Mouse (Mus musculus) forebrain, embryonic 12.5 days (tissue): ENCODE measurements around the gene Arntl. TPM values are rescaled to one million over a fixed set of nuclear protein-coding genes. Genes with fewer than 3 reads are reported as not detected.

Experiments
- ATAC-seq: fragments of 200-750 bp; cut with Nextera tagmentation; 2 replicates; pipeline ENCODE4 v1.8.0; 2017; ENCODE audit warnings: moderate TSS enrichment; ENCODE audit not compliant: low FRiP score
- H3K27ac ChIP-seq: fragments of 300-500 bp; sonication (generic); 2 replicates; pipeline ENCODE4 v1.5.1; 2016; ENCODE audit warnings: mild to moderate bottlenecking
- H3K27me3 ChIP-seq: fragments of 300-500 bp; sonication (generic); 2 replicates; pipeline ENCODE4 v1.6.1; 2016; ENCODE audit warnings: mild to moderate bottlenecking
- H3K36me3 ChIP-seq: fragments of 300-500 bp; sonication (generic); replicated peaks from 2 replicates; pipeline ENCODE4 v1.6.1; 2016; ENCODE audit warnings: mild to moderate bottlenecking
- H3K4me1 ChIP-seq: fragments of 300-500 bp; sonication (generic); 2 replicates; pipeline ENCODE4 v1.6.1; 2016
- H3K4me2 ChIP-seq: fragments of 300-500 bp; sonication (generic); 2 replicates; pipeline ENCODE4 v1.6.1; 2016; ENCODE audit warnings: mild to moderate bottlenecking, moderate library complexity
- H3K4me3 ChIP-seq: fragments of 300-500 bp; sonication (generic); replicated peaks from 2 replicates; pipeline ENCODE4 v1.5.1; 2016; ENCODE audit warnings: mild to moderate bottlenecking
- H3K9ac ChIP-seq: fragments of 300-500 bp; sonication (generic); 2 replicates; pipeline ENCODE4 v1.6.1; 2016; ENCODE audit warnings: mild to moderate bottlenecking
- H3K9me3 ChIP-seq: fragments of 300-500 bp; sonication (generic); 2 replicates; pipeline ENCODE4 v1.6.1; 2016
- WGBS: fragments of 180-500 bp; shearing (Covaris S2); methylation state at CpG from one replicate; pipeline ENCODE4 v1.1.7; 2016; 5-methylcytosine and 5-hydroxymethylcytosine counted together
- polyA plus RNA-seq: library from polyadenylated mRNA; unstranded; fragments of >200 nt; fragmentation: Nextera tagmentation; extraction: Ambion mirVana; gene quantifications from 2 replicates; pipeline ENCODE4 v1.2.1, GENCODE M21; 2016

Arntl gene
- polyA plus RNA-seq, 1 experiment from 2014 or later, result 9.9 TPM

- Histone ChIP-seq H3K4me3 (no peak overlapping the region), H3K27ac (no peak overlapping the region), H3K9ac (no peak overlapping the region), H3K27me3 (no peaks in the 10 kb centered on the region), H3K9me3 (no peaks in the 10 kb centered on the region), H3K4me2 (no peak overlapping the region), H3K4me1 (no peaks in the 10 kb centered on the region), H3K36me3 (peaks cover 6% of the 10 kb centered on the region; the same call in 1 of the 2 replicates)
- no peak for ATAC-seq
- WGBS, result 81% methylated on average over 2 of the region's 2 CpGs
These were observed 72.0 kb downstream of the Arntl start for GRCm38 (mm10) chr7:113279246-113279645.

- H3K9ac ChIP-seq, result no peak overlapping the region
- no peak overlapping the region for H3K27ac ChIP-seq
- H3K27me3 ChIP-seq, result no peaks in the 10 kb centered on the region
- ATAC-seq, result no peak
- H3K4me1 ChIP-seq, result no peaks in the 10 kb centered on the region
- H3K36me3 ChIP-seq, result peaks cover 11% of the 10 kb centered on the region; the same call in 1 of the 2 replicates
- H3K4me2 ChIP-seq, result no peak overlapping the region
- H3K9me3 ChIP-seq, result no peaks in the 10 kb centered on the region
- no peak overlapping the region for H3K4me3 ChIP-seq
- WGBS, result 92% methylated on average over 2 of the region's 2 CpGs
These were observed 78.1 kb downstream of the Arntl start for GRCm38 (mm10) chr7:113285405-113285804.

GRCm38 (mm10) chr7:113289211-113289610 is 81.9 kb downstream of the Arntl start:
- no peaks in the 10 kb centered on the region for H3K27me3 ChIP-seq
- ATAC-seq, result no peak
- no peak overlapping the region for H3K9ac ChIP-seq
- H3K9me3 ChIP-seq, result no peaks in the 10 kb centered on the region
- 0 out of 2 replicates have a peak, but pooled peaks cover 5% of the 10 kb centered on the region for H3K36me3 ChIP-seq
- H3K4me3 ChIP-seq, result no peak overlapping the region
- no peak overlapping the region for H3K4me2 ChIP-seq
- H3K27ac ChIP-seq, result no peak overlapping the region
- WGBS, result 83% methylated on average over 1 of the region's 1 CpGs
- 0 out of 2 replicates have a peak, but pooled peaks cover 1% of the 10 kb centered on the region for H3K4me1 ChIP-seq

GRCm38 (mm10) chr7:113291741-113292140 is 84.5 kb downstream of the Arntl start:
- Histone ChIP-seq H3K36me3 (0 out of 2 replicates have a peak, but pooled peaks cover 5% of the 10 kb centered on the region), H3K27me3 (no peaks in the 10 kb centered on the region), H3K27ac (no peak overlapping the region), H3K4me1 (peaks cover 17% of the 10 kb centered on the region), H3K4me2 (no peak overlapping the region), H3K4me3 (no peak overlapping the region), H3K9me3 (no peaks in the 10 kb centered on the region), H3K9ac (no peak overlapping the region)
- WGBS, result 84% methylated on average over 5 of the region's 5 CpGs
- no peak for ATAC-seq

GRCm38 (mm10) chr7:113292193-113292592 is 84.9 kb downstream of the Arntl start:
- no peak overlapping the region for H3K4me2 ChIP-seq
- no peaks in the 10 kb centered on the region for H3K9me3 ChIP-seq
- peaks cover 22% of the 10 kb centered on the region for H3K4me1 ChIP-seq
- H3K27ac ChIP-seq, result no peak overlapping the region
- H3K4me3 ChIP-seq, result no peak overlapping the region
- no peaks in the 10 kb centered on the region for H3K27me3 ChIP-seq
- no peak for ATAC-seq
- WGBS, result 89% methylated on average over 4 of the region's 4 CpGs
- no peak overlapping the region for H3K9ac ChIP-seq
- H3K36me3 ChIP-seq, result 0 out of 2 replicates have a peak, but pooled peaks cover 3% of the 10 kb centered on the region

- no peak for ATAC-seq
- Histone ChIP-seq H3K4me3 (no peak overlapping the region), H3K27ac (no peak overlapping the region), H3K27me3 (no peaks in the 10 kb centered on the region), H3K36me3 (0 out of 2 replicates have a peak, but pooled peaks cover 4% of the 10 kb centered on the region), H3K4me1 (peaks cover 24% of the 10 kb centered on the region), H3K9me3 (no peaks in the 10 kb centered on the region), H3K9ac (no peak overlapping the region), H3K4me2 (no peak overlapping the region)
- 90% methylated on average over 6 of the region's 6 CpGs for WGBS
These were observed 87.3 kb downstream of the Arntl start for GRCm38 (mm10) chr7:113294598-113294997.

GRCm38 (mm10) chr7:113295077-113295890 is 88.0 kb downstream of the Arntl start:
- H3K4me1 ChIP-seq, result peaks cover 24% of the 10 kb centered on the region
- H3K4me3 ChIP-seq, result no peak overlapping the region
- H3K9me3 ChIP-seq, result no peaks in the 10 kb centered on the region
- no peaks in the 10 kb centered on the region for H3K27me3 ChIP-seq
- WGBS, result 37% methylated on average over 17 of the region's 17 CpGs
- H3K36me3 ChIP-seq, result 0 out of 2 replicates have a peak, but pooled peaks cover 4% of the 10 kb centered on the region
- no peak overlapping the region for H3K4me2 ChIP-seq
- no peak overlapping the region for H3K27ac ChIP-seq
- 0 out of 2 replicates have a peak, but pooled peaks have one; percentile 60 for ATAC-seq
- no peak overlapping the region for H3K9ac ChIP-seq

GRCm38 (mm10) chr7:113297813-113298212 is 90.5 kb downstream of the Arntl start:
- ATAC-seq, result no peak
- Histone ChIP-seq H3K27me3 (no peaks in the 10 kb centered on the region), H3K4me1 (peaks cover 24% of the 10 kb centered on the region), H3K9me3 (no peaks in the 10 kb centered on the region), H3K4me2 (no peak overlapping the region), H3K9ac (no peak overlapping the region), H3K4me3 (no peak overlapping the region), H3K27ac (no peak overlapping the region), H3K36me3 (peaks cover 4% of the 10 kb centered on the region; the same call in 1 of the 2 replicates)
- WGBS, result 93% methylated on average over 4 of the region's 4 CpGs

GRCm38 (mm10) chr7:113310136-113310535 is 102.9 kb downstream of the Arntl start:
- WGBS, result 68% methylated on average over 3 of the region's 3 CpGs
- H3K9me3 ChIP-seq, result no peaks in the 10 kb centered on the region
- H3K9ac ChIP-seq, result no peak overlapping the region
- peaks cover 5% of the 10 kb centered on the region for H3K4me1 ChIP-seq
- no peak for ATAC-seq
- H3K36me3 ChIP-seq, result peaks cover 3% of the 10 kb centered on the region
- no peak overlapping the region for H3K27ac ChIP-seq
- no peak overlapping the region for H3K4me2 ChIP-seq
- no peaks in the 10 kb centered on the region for H3K27me3 ChIP-seq
- no peak overlapping the region for H3K4me3 ChIP-seq

GRCm38 (mm10) chr7:113311784-113312183 is 104.5 kb downstream of the Arntl start:
- no peak overlapping the region for H3K9ac ChIP-seq
- H3K4me2 ChIP-seq, result no peak overlapping the region
- no peak overlapping the region for H3K27ac ChIP-seq
- peaks cover 5% of the 10 kb centered on the region for H3K4me1 ChIP-seq
- H3K27me3 ChIP-seq, result no peaks in the 10 kb centered on the region
- WGBS, result 23% methylated on average over 2 of the region's 2 CpGs
- no peak for ATAC-seq
- no peaks in the 10 kb centered on the region for H3K9me3 ChIP-seq
- H3K4me3 ChIP-seq, result no peak overlapping the region
- peaks cover 14% of the 10 kb centered on the region for H3K36me3 ChIP-seq

GRCm38 (mm10) chr7:113320128-113320527 is 112.9 kb downstream of the Arntl start:
- Histone ChIP-seq H3K9me3 (no peaks in the 10 kb centered on the region), H3K27me3 (no peaks in the 10 kb centered on the region), H3K4me3 (no peak overlapping the region), H3K4me1 (0 out of 2 replicates have a peak, but pooled peaks cover 6% of the 10 kb centered on the region), H3K9ac (no peak overlapping the region), H3K36me3 (peaks cover 17% of the 10 kb centered on the region), H3K27ac (no peak overlapping the region), H3K4me2 (no peak overlapping the region)
- WGBS, result 91% methylated on average over 1 of the region's 1 CpGs
- ATAC-seq, result no peak

- ATAC-seq, result no peak
- no peak overlapping the region for H3K27ac ChIP-seq
- no peaks in the 10 kb centered on the region for H3K36me3 ChIP-seq
- H3K27me3 ChIP-seq, result no peaks in the 10 kb centered on the region
- H3K9me3 ChIP-seq, result no peaks in the 10 kb centered on the region
- no peak overlapping the region for H3K4me3 ChIP-seq
- H3K4me2 ChIP-seq, result no peak overlapping the region
- no peaks in the 10 kb centered on the region for H3K4me1 ChIP-seq
- no peak overlapping the region for H3K9ac ChIP-seq
These were observed 126.8 kb downstream of the Arntl start for GRCm38 (mm10) chr7:113334036-113334435.

- Histone ChIP-seq H3K36me3 (no peaks in the 10 kb centered on the region), H3K4me1 (no peaks in the 10 kb centered on the region), H3K27me3 (no peaks in the 10 kb centered on the region), H3K4me2 (no peak overlapping the region), H3K27ac (no peak overlapping the region), H3K9ac (no peak overlapping the region), H3K4me3 (no peak overlapping the region), H3K9me3 (no peaks in the 10 kb centered on the region)
- ATAC-seq, result no peak
- 81% methylated on average over 8 of the region's 8 CpGs for WGBS
These were observed 128.0 kb downstream of the Arntl start for GRCm38 (mm10) chr7:113335250-113335649.
